In genomic region chr13:97775907-97776306, GRCm38 (mm10) we compare ENCODE assay signal across 14 mouse cellular contexts. TPM values are rescaled to one million over a fixed set of nuclear protein-coding genes. Genes with fewer than 3 reads are reported as not detected.
A peak's percentile ranks its signal among the peaks of the same experiment; 100 is the strongest.
DNase-seq lines count a peak whose midpoint lies in the region; ATAC-seq and TF ChIP-seq lines count a peak whose summit lies in the region.
"Had no signal": no experiment of that assay in that cellular context is flagged by ENCODE, and none has a peak within 500 bp of the region (broad histone marks: within the 10 kb centered on the region; RNA-seq: fewer than 3 reads in every experiment).

No protein-coding gene starts in this region.

- no peak overlapping the region for H3K4me2 ChIP-seq in neural tube, embryonic 13.5 days
- H3K4me2 ChIP-seq in liver, postnatal 0 days (ENCODE audit: low read depth, low read length): no peak overlapping the region
- no peak overlapping the region for H3K4me2 ChIP-seq in midbrain, embryonic 16.5 days (ENCODE audit: low read length)
- H3K4me2 ChIP-seq: embryonic facial prominence, embryonic 12.5 days; forebrain, embryonic 15.5 days; heart, embryonic 11.5 days; heart, embryonic 15.5 days had no signal

- ATAC-seq in neural tube, embryonic 13.5 days (ENCODE audit: low read depth): no peak
- no peak for ATAC-seq in liver, postnatal 0 days
- ATAC-seq in midbrain, embryonic 16.5 days: no peak
- ATAC-seq: forebrain, embryonic 15.5 days had no signal

- no peak overlapping the region for H3K4me3 ChIP-seq in layer of hippocampus, adult 2 months
- no peak overlapping the region for H3K4me3 ChIP-seq in neural tube, embryonic 13.5 days
- H3K4me3 ChIP-seq in liver, postnatal 0 days (ENCODE audit: low read depth, low read length): no peak overlapping the region
- H3K4me3 ChIP-seq in midbrain, embryonic 16.5 days (ENCODE audit: low read depth, low read length): no peak overlapping the region
- H3K4me3 ChIP-seq: embryonic facial prominence, embryonic 12.5 days; forebrain, embryonic 15.5 days; heart, embryonic 15.5 days had no signal

- H3K9ac ChIP-seq in neural tube, embryonic 13.5 days: no peak overlapping the region
- H3K9ac ChIP-seq in liver, postnatal 0 days (replicated peaks): no peak overlapping the region
- H3K9ac ChIP-seq in midbrain, embryonic 16.5 days (ENCODE audit: low read depth, low read length): no peak overlapping the region
- H3K9ac ChIP-seq: embryonic facial prominence, embryonic 12.5 days; forebrain, embryonic 15.5 days; heart, embryonic 15.5 days had no signal

- no peaks in the 10 kb centered on the region for H3K36me3 ChIP-seq in neural tube, embryonic 13.5 days
- H3K36me3 ChIP-seq in liver, postnatal 0 days (replicated peaks; ENCODE audit: insufficient read depth, low read length): no peaks in the 10 kb centered on the region
- no peaks in the 10 kb centered on the region for H3K36me3 ChIP-seq in midbrain, embryonic 16.5 days (ENCODE audit: control insufficient read depth, insufficient read depth, low read length)
- H3K36me3 ChIP-seq: embryonic facial prominence, embryonic 12.5 days; forebrain, embryonic 15.5 days; heart, embryonic 15.5 days had no signal

- H3K27ac ChIP-seq in layer of hippocampus, adult 2 months: peak overlapping the region; percentile 9; the same call in 1 of the 2 replicates
- H3K27ac ChIP-seq in neural tube, embryonic 13.5 days (replicated peaks): peak overlapping the region; percentile 88
- H3K27ac ChIP-seq in liver, postnatal 0 days (ENCODE audit: low read depth): peak overlapping the region; percentile 8; the same call in 1 of the 2 replicates
- H3K27ac ChIP-seq in midbrain, embryonic 16.5 days (ENCODE audit: low read length): no peak overlapping the region
- H3K27ac ChIP-seq: embryonic facial prominence, embryonic 12.5 days; heart, embryonic 15.5 days; hindbrain, postnatal 0 days had no signal

- peak; percentile 84 for TF ChIP-seq EP300 in liver, postnatal 0 days (IDR thresholded peaks at IDR 0.05; ENCODE audit: low read depth)

- H3K9me3 ChIP-seq in neural tube, embryonic 13.5 days: no peaks in the 10 kb centered on the region
- no peaks in the 10 kb centered on the region; the same call in 1 of the 2 replicates for H3K9me3 ChIP-seq in liver, postnatal 0 days (ENCODE audit: low read length)
- no peaks in the 10 kb centered on the region for H3K9me3 ChIP-seq in midbrain, embryonic 16.5 days (replicated peaks; ENCODE audit: control insufficient read depth, low read length, poor library complexity, severe bottlenecking)
- H3K9me3 ChIP-seq: embryonic facial prominence, embryonic 12.5 days; forebrain, embryonic 15.5 days; heart, embryonic 15.5 days had no signal

- DNase-seq in layer of hippocampus, adult 2 months (ENCODE audit: low spot score in 2 of 2): no peak
- DNase-seq in layer of hippocampus, adult 8-10 months (ENCODE audit: low spot score in 2 of 2): no peak
- DNase-seq in neural tube, embryonic 10.5 days (ENCODE audit: extremely low spot score, low spot score): no peak
- DNase-seq in liver, postnatal 0 days: no peak
- DNase-seq in adrenal gland, adult (ENCODE audit: inconsistent age in 2 of 2, low spot score in 1 of 2): no peak
- DNase-seq: cerebellum, adult 11 months; cerebellum, adult 8-10 months had no signal

- H3K4me1 ChIP-seq in neural tube, embryonic 13.5 days (replicated peaks): peaks cover 24% of the 10 kb centered on the region
- peaks cover 25% of the 10 kb centered on the region for H3K4me1 ChIP-seq in liver, postnatal 0 days (ENCODE audit: insufficient read depth)
- peaks cover 9% of the 10 kb centered on the region; the same call in 1 of the 2 replicates for H3K4me1 ChIP-seq in midbrain, embryonic 16.5 days (ENCODE audit: control insufficient read depth, insufficient read depth, low read length)

- no peak for TF ChIP-seq CTCF in layer of hippocampus, adult 2 months (conservative IDR thresholded peaks at IDR 0.05)
- TF ChIP-seq CTCF in liver, postnatal 0 days (IDR thresholded peaks at IDR 0.05; ENCODE audit: low read depth): no peak

- no peaks in the 10 kb centered on the region for H3K27me3 ChIP-seq in neural tube, embryonic 13.5 days
- H3K27me3 ChIP-seq in liver, postnatal 0 days (ENCODE audit: insufficient read depth, low read length): no peaks in the 10 kb centered on the region
- H3K27me3 ChIP-seq in midbrain, embryonic 16.5 days (ENCODE audit: control insufficient read depth, insufficient read depth, low read depth, low read length): no peaks in the 10 kb centered on the region
- H3K27me3 ChIP-seq: embryonic facial prominence, embryonic 12.5 days; forebrain, embryonic 15.5 days; heart, embryonic 15.5 days had no signal

- WGBS in neural tube, embryonic 13.5 days: 95% methylated on average over 8 of the region's 8 CpGs
- WGBS in liver, postnatal 0 days (ENCODE audit: insufficient replicate concordance): 56% methylated on average over 8 of the region's 8 CpGs
- 93% methylated on average over 8 of the region's 8 CpGs for WGBS in midbrain, embryonic 16.5 days

RNA-seq across cellular contexts. Expression of gene Gm10260, which starts 15.5 kb away (rescaled TPM):
- total RNA-seq in layer of hippocampus, adult 2 months (2021): 10 to 100 TPM; 82.3 to 86.7 TPM
- total RNA-seq in layer of hippocampus, adult 8-10 months (2022): 10 to 100 TPM; 68.0 to 99.9 (median 83.6) TPM
- 4.2 and 4.6 TPM in 2 replicates for polyA plus RNA-seq in neural tube, embryonic 13.5 days (2015; fragmentation: Nextera tagmentation; extraction: Ambion mirVana)
- polyA plus RNA-seq in liver, postnatal 0 days (2015; fragmentation: Nextera tagmentation; extraction: Ambion mirVana): 5.5 and 5.6 TPM in 2 replicates
- 3.6 and 4.0 TPM in 2 replicates for polyA plus RNA-seq in midbrain, embryonic 16.5 days (2015; fragmentation: Nextera tagmentation; extraction: Ambion mirVana)
